Mouse (Mus musculus) cerebellum, postnatal 25 days (tissue): Measurements from ENCODE around the gene Psmb5.
"Not testable (repeated sequence)": the region's sequence is repeated elsewhere in the genome, so short reads cannot be mapped to it uniquely, and the experiment has no call there.

Source experiments
- DNase-seq, 2 experiments: peaks; one replicate each; pipeline ENCODE4 v3.0.0; 2021; ENCODE audit warnings: mixed read lengths in 2 of 2

Psmb5 gene

GRCm38 (mm10) chr14:54630583-54631239 lies 12.9 kb upstream of the Psmb5 start:
- DNase-seq, result no peak

- no peak for DNase-seq
Observed at GRCm38 (mm10) chr14:54629797-54630196, 12.0 kb upstream of the Psmb5 start.

- DNase-seq, result no peak
Observed at GRCm38 (mm10) chr14:54628103-54628502, 10.3 kb upstream of the Psmb5 start.

- no peak for DNase-seq
Observed at GRCm38 (mm10) chr14:54624976-54625375, 7.2 kb upstream of the Psmb5 start.

DNA sequence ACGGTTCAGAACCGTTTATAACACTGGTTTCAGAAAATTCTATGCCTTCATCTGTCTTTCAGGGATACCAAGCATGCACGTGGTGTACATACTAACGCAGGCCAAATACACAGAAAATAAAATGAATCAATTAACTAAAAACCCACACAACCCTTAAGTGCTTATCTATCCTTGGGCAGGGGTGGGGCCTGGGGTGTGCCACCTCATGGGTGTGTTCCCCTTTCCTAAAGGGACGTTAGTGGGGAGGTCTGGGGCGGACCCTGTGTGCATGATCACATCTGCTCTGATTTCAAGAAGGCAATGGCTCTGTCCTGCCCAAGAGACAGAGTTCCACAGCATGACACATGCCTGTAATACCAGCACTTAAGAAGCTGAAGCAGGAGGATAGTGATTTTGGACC lies 5.5 kb upstream of the Psmb5 start:
- no peak for DNase-seq

GRCm38 (mm10) chr14:54621133-54621532 lies 3.3 kb upstream of the Psmb5 start, which contains the start of gene Psmb11:
Psmb11 (plus strand) TSS chr14:54621433.
- no peak for DNase-seq

- DNase-seq, result no peak
Observed at GRCm38 (mm10) chr14:54617152-54617896, 498 bp downstream of the Psmb5 start.

GRCm38 (mm10) chr14:54616226-54616825 lies 1.5 kb downstream of the Psmb5 start:
- no peak for DNase-seq

GRCm38 (mm10) chr14:54614130-54614529 lies 3.7 kb downstream of the Psmb5 start:
- not testable (repeated sequence) for DNase-seq

DNA sequence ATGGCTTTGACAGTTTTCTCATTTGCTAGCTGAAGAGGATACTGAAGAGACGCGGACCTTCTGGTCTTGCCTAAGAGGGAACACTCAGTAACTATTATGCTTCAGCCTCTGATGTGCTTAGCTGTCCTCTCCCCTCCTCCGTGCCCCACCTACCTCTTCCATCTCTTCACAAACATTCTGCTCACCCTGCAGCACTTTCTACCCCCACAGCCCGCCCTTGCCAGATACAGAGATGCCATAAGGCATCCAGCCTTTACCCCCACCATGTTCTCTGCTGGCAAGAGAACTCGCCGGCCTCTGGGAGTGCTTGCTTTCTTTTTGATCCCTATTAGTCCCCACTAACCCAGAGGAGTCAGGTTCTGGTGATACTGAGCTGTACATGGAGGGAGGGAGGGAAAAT lies 7.2 kb downstream of the Psmb5 start:
- no peak for DNase-seq

- peak in 1 of 2 experiments; percentile 50 for DNase-seq
Observed at GRCm38 (mm10) chr14:54609962-54610361, 7.9 kb downstream of the Psmb5 start.

GRCm38 (mm10) chr14:54609245-54609644 lies 8.6 kb downstream of the Psmb5 start:
- no peak for DNase-seq

GRCm38 (mm10) chr14:54607226-54607625 lies 10.6 kb downstream of the Psmb5 start:
- no peak for DNase-seq

DNA sequence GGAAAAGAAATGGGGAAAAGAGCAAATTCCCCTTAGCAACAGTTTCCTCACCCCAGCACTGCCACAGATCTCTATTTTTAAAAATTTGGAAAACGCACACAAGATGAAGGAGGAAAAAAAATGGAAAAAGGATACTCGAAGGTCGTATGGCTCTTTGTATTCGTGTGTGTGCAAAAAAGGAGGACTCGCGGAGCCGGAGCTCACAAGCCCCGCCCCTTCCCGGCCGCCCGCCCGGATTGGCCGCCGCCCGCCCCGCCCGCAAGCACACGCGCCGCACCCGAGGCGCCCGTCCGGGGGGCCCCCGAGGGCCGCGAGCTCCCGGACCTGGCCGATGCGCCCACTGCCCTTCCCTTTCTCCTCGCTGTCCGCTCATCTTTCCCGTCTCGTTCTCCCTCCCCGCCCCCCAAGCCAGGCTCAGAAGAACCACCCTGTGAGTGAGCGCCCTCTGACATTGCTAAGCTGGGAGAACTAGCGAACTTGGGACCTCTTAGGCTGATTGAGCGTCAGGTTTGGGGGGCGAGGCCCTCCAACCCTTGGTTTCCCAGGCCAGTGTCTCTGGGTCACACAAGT lies 12.0 kb downstream of the Psmb5 start, which contains the start of gene 4931414P19Rik:
Gene 4931414P19Rik, minus strand, starts transcription at position 242 of the 570 bp plus-strand sequence.
- DNase-seq, result peak; percentile 87 to 95

DNA sequence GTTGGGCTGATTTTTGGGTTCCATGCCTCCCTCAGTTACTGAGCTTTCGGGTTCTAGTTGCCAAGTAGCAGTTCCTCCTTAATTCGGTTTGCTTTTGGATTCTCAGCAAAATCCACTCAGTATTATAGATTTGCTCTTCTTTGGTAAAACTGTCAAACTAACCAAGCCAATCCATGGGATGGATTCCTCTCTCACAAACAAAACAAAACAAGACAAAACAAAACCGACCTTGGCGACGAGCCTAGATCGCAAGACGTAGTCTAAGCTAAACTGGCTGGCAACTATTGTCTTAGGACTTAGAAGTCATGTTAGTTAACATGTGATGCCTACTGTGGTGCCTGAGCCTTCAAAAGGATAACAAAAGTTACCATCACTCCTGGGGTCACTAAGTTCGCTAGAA lies 14.1 kb downstream of the Psmb5 start:
- DNase-seq, result peak in 1 of 2 experiments; percentile 48

DNA sequence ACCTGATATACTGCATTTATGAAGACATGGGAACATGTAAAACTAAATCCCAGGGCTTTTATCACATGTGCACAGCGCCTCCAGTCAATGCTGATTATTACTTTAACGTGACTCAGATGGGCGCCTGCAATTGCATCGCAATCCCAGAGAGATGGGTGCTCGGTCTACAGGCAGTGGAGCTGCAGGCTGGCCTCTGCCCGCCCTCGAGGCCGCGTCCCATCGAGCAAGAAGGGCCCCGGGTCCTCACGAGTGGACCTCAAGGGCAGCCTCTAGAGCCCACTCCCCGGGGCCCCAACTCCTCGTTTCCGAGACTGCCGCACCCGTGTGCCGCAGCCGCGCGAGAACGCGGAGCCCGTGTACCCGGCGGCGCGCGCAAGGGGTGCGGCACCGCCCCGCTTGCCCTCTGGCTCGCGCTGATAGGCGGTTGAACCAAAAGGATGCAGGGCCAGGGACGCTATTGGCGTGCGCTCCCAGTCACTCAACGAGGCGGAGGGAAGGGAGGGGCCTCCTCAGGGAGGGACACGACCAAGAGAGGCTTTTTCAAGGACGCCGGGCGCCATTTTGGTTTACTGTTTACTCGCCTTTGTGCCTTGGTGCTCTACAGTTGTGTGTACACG lies 14.7 kb downstream of the Psmb5 start:
- peak; percentile 95 to 98 for DNase-seq

DNA sequence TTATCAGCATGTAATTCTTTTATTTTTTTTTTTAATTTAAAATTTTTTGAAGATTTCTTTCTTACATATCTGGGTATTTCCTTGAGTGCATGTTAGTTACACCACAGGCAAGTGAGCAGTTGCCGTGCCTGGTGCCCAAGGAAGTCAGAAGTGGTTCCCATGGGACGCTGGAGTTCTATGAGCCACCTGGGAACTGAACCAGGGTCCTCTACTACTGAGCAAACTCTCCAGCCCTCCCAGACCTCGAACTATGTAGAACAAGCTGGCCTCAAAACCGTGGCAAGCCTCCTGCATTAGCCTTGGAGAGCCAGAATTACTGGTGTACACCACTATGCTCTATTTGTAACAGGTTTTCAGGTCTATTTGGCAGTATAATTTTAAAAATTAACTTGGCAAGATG lies 15.2 kb downstream of the Psmb5 start:
- peak; percentile 34 to 46 for DNase-seq

DNA sequence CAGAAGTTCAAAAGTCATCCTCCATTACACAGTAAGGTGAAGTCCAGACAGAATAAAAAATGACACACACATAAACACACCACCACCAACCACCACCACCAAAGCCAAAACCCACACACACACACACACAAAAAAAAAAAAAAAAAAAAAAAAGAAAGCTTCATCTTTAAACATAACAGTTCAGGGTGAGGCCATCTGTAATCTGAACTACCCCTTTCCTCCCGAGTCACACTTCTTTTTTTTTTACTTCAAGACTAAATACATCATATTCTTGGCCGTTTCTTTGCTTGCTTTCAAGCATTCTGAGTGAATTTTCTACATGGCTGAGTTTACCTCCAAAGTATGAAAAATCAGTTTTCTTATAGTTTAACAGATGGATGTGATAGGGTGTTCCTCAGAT lies 16.2 kb downstream of the Psmb5 start:
- no peak for DNase-seq

- DNase-seq, result no peak
Observed at GRCm38 (mm10) chr14:54597084-54597483, 20.7 kb downstream of the Psmb5 start.

GRCm38 (mm10) chr14:54594631-54595414 lies 23.0 kb downstream of the Psmb5 start:
- DNase-seq, result no peak

DNA sequence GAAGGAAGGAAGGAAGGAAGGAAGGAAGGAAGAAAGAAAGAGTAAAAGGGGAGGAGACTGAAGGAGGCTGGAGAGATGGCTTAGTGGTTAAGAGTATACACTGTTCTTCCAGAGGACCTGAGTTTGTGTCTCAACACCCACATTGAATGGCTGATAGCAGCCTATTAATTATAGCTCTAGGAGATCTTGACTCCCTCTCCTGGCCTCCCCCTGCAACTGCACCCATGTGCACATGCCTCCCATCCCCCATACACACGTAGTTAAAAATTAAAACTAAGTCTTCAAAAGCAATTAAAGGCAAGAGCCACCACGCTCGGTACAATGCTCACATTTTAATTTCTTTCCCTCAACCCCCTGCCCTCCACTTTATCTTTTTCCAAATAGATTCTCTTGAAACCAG lies 23.8 kb downstream of the Psmb5 start:
- DNase-seq, result no peak

DNA sequence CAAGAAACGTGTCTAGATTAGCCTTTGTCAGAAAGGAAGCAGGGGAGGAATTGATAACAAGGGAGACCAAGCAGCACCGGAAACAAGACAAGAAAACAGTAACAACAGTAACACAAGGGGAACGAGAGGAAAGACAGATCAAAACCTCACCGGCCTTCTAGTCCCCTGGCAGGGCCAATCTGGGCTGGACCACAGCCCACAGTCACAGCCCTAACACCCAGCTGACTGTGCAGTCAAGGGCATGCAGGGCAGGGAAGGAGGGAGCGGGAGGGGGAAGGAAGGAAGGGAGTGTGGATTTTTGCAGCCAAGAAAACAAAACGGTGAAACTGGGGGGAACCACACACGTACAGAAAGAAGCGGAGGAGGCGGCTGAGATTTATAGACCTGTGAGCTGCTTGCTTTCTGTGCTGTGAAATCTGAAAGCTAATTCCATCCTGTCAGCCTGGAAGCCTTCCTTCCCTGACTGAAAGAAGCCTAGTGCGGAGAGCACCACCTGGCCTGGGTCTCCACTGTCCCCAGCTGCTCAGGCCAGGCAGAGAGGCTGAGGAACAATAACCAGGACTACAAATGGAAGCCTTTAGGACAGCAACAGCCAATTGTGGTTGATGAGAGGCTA lies 25.4 kb downstream of the Psmb5 start:
- DNase-seq, result peak in 1 of 2 experiments; percentile 27
